Mouse (Mus musculus) cerebellum, postnatal 25 days (tissue): ENCODE measurements around the gene Abr.

Experiments used
- DNase-seq, 2 experiments: peaks; one replicate each; pipeline ENCODE4 v3.0.0; 2021; ENCODE audit warnings: mixed read lengths in 2 of 2

Gene Abr

DNA sequence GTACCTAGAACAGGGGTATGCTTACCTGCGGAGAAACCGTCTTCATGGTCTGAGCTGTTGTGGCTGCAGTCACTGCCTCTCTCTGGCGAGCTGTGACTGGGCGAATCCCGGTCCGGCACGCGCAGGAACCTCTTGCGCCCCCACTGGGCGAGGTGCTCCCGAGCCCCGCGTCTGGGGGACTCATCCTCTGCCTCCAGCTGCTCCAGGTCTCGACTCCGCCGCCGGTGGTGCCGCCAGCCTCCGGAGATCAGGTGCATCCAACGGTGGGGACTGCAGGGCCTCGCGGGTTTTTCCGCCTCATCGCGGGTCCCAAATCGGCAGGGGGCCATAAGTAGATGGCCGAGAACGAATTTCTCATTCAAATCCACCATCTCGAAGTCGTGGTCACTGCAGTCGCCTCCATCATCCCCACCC lies at the start of gene Abr:
Abr (minus strand) TSS at position 163 of the 414 bp plus-strand sequence.
- DNase-seq, result peak; percentile 32 to 55

DNA sequence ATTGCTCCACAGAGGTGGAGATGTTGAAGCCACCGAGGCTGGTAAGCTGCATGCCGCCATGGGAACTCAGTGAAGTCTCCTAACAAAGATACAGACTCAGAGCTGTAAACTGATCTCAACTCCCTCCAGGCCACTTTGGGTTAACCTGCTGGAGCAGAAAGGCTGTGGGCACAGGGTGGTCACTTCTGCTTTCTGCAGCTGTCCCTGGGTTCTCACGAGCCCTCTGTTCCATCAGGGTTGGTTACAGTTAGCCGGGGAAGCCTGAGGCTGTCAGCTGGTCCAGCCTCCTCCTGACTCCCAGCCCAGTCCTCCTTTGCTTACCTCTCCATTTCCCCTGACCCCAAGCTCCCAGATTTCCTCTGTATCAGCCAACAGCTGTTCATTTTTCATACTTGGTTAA lies 45.7 kb upstream of the Abr start:
- no peak for DNase-seq

DNA sequence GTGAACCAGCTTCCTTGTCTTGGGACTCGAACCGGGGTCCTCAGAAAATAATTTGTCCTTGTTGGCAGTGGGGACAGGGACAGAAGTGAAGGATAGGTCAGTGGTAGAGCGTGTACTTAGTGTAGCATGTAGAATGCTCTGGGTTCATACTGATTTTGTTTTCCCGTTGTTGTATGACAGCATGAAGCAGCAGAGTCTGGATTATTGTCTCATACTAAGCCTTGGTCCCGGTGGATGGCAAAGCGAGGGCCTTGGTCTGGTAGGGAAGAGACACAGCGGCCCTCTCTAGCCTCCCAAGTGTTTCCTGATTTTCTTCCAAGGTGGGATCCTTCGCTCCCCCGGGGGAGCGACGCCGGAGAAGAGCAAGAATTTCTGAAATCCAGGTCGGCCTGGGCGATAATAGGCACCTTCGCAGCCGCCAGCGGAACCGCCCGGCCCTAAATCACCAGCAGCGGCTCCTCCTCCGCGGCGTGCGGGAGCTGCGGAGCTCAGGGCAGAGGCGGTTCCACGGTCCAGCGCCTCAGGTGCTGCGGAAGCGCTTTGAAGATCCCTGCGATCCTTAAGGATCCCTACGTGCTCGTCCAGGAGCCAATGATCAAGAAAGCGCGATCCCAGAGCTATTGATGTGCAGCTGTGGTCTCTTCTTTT lies 44.0 kb upstream of the Abr start:
- peak; percentile 64 to 73 for DNase-seq

DNA sequence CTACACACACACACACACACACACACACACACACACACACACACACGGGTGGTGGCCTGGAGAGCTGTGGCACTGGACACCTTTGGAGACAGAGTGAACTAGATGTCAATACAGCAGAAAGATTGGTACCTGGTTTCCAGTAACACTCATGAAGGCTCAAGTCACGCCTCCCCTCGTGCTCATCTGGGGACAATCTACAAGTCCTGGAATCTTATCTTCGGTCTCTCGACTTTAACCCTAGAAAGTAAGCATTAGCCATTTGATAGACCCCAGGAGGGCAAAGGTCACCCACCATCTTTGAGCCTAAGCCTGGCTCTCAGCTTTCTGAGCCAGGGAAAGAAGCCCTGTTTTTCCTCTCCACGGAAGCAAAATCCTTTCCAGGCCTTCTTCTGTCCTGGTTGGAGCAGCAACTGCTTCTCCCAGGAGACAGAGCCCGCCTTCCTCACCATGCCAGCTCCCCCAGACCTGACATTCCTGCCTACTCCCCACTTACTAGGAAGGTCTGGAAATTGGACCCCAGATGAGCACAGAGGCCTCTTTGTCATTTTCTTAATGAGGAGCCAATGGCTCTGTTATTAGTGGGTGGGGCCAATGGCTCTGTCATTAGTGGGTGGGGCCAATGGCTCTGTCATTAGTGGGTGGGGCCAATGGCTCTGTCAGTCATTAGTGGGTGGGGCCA lies 39.8 kb upstream of the Abr start:
- DNase-seq, result no peak

DNA sequence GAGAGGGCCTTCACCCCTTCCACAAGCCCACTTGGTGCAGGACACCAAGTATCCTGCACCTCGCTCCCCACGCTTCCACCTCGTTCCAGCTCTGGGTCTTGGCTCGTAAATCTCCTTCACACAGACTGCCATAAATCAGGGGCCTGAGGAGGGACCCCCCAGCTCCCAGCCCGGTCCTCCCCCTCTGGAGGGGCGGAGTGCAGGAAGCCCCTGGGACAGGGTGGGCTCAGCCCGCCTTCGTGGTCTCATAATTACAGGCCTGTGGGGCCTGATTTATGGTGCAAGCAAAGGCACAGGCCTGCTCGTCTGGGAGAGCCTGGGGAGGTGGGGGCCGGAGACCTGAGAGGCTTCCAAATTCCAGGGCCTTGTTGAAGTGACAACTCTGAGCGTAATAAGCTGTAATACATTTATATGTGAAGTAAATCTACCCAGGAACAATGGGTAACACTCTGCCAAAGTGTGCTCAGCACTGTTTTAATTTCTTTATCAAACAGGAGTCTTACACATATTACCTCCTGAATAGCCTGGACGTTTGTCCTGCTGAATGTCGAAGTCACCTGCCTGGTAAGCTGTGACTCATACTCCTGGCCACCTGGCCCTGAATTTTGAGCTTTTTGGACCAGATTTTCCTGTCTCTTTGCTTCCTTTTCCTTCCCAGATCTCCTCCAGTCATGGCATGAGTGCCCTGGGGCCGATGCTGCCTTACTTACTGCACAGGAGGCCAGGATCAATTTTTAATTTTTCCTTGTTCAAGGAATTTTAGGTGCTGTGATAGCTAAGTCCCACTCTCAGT lies 37.2 kb upstream of the Abr start:
- peak; percentile 53 to 64 for DNase-seq

DNA sequence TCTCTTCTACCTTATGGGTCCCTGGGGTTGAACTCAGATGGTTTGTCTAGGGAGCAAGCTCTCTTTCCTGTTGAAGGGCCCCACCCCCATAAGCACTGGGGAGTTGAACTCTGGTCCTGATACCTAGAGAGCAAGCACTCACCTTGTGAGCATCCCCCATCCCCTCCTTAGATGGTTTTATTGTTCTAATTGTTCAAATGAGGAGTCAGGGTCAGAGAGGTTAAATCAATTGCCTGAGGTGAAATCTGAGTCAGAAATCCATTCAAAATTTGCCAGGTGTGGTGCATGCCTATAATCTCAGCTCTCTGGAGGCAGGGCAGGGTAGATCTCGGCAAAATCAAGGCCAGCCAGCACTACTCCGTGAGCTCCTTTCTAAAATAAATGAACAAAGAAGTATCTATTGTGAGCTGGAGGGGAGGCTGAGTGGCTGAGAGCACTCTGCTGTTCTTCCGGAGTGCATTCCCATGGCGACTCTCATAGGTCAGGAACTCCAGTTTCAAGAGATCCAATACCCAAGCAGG lies 35.4 kb upstream of the Abr start:
- DNase-seq, result no peak

DNA sequence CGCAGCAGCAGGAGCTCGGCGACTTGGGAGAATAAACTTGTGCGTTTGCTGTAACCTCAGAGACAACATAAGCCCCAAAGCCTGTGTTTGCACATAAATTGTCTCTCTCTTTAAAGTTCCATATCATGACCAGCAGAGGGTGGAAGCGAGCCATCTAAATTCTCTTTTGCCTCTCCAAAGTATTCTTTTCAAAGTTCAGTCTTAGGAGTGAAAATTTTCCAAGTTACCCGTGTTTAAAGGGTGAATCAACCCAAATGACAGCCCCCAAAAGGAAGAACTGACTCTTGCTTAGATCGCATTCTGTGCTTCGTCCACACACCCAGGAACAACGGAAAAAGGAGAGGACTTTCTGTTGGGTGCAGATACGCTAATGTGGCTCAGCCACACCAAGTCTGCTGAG lies 33.0 kb upstream of the Abr start:
- DNase-seq, result peak; percentile 52 to 73

DNA sequence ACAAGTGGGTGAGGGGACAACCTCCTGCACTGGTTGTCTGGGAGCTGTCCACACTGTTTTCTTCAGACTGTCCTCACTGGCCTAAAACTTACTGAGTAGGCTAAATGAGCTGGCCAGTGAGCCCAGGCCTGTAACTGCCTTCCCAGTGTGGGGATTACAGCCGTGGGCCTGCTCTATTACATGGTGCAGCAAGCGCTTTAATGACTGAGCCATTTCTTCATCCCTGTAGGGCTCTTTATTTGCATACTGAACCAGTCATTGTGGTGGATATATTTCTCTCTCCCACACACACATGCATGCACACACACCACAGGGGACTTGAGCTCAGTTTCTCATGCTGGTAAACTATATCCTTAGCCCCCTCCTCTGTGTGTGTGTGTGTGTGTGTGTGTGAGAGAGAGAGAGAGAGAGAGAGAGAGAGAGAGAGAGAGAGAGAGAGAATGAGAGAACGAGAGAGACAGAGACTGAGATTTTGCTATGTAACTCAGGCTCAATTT lies 30.8 kb upstream of the Abr start:
- DNase-seq, result no peak

DNA sequence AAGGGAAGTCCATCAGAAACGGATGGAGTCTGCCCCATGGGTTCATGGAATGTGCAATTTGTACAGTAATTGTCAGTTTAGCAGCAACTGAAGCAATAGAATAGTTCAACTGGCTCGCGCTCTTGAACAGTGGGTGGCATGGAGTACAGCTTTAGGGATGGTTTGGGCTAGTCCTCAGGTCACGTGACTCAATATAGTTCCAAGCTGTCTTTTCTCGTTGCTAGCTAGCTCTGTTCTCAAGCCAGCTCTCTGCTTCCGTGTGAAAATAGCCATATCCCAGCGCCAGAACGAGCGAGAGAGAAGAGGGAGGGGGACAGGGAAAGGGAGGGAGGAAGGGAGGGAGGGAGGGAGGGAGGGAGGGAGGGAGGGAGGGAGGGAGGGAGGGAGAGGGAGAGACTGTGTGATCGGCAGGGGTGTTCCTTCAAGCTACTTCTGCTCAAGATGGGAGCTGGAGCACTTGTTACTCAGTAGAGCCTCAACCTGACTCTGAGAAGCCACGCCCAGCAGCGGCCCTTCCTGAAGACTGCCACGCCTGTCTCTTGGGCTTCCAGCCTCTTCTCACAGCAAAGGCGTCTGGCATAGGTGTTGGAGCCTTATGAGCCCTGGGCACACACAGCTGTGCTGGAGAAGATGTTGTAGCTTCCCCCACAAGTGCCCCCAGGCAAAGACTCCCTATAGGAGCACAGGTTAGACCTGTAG lies 28.9 kb upstream of the Abr start:
- no peak for DNase-seq

DNA sequence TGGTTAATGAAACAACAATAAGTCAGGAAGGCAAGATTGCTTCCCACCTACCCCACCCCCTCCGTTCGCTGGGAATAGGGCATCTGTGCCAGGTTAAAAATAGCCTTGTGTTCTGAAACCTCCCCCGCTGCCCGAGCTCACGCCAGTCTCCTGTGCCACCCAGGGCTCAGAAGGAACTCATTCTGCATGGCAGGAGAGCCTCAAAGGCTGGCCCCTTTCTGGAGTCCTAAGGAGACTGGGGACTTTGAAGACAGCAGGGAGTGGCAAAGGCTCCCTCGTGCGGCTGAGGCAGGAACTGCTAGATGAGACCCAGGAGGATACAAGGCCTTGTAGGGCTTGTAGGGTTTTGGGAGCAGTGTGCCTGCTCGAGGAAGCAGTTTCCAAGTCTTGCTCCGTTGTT lies 25.4 kb upstream of the Abr start:
- DNase-seq, result peak; percentile 82 to 86

DNA sequence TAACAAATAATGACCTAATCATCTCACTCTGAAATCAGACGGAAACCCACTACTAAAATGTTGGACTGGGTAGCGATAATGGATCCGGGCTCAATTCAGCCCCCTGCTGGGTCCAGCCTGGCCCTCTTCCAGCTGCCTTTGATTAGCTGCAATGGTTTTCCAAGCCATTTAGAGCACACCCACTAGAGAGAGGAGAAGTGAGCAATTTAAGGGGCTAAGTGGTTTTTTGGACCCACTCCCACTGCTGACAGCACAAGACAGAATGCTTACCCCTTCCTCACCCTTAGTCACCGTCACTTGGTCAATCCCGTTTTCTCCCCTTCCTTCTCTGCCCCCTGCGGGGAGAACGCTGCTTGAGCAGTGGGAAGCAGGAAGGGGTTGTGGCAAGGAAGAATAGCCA lies 24.9 kb upstream of the Abr start:
- DNase-seq, result peak; percentile 32 to 56

DNA sequence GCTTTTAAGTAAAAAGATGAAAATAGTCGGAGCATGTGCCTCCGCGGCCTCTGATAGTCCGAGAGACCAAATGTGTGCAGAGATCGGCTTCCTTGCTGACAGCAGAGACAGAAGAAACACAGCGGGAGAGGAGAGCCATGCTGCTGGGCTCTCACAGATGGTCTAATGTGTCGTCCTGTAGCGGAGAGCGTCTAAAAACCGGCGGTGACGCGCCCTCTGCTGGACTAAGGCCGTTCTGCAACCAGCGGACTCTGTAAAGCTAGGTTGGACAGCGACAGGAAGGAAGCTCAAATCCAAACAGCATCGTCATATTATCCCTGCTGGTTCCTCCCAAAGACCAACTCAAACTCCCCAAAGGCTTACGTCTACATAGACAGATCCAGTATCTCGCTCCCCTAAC lies 23.8 kb upstream of the Abr start:
- peak; percentile 98 for DNase-seq

DNA sequence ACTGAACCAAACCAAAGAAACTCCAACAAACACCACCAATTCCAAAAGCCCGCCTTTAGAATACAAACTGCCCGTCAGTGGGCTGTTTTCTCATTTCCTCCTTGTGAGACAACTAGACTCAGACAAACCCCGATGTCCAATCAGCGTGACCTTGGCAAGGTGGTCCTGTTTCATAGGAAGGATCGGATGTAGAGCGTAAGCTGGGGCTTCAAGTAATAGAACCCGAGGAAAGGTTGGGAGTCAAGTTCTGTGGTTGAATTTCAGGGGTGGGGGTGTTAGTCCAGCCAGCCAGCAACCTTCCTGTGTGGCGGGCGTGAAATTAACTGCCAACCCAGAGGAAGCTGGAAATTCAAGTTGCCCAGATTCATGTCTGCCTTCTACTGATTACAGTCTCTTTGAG lies 22.9 kb upstream of the Abr start:
- no peak for DNase-seq

DNA sequence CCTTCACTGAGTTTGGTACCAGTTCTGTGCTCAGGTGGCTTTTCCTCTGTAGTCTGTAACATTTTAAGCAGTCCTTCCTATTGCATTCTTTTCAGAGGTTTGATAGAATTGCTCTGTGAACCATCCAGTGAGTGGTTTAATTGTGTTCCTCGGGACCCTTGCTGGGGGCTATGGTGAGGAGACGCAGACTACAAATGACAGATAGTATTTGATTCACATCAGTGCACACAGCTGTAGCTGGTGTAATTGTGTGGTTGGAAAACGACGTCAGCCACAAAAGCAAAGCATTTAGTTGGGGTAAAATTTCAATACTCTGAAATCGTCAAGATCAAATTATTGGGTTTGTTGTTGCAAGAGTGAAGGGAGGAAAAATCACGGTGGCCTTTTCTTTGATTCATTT lies 22.1 kb upstream of the Abr start:
- no peak for DNase-seq

DNA sequence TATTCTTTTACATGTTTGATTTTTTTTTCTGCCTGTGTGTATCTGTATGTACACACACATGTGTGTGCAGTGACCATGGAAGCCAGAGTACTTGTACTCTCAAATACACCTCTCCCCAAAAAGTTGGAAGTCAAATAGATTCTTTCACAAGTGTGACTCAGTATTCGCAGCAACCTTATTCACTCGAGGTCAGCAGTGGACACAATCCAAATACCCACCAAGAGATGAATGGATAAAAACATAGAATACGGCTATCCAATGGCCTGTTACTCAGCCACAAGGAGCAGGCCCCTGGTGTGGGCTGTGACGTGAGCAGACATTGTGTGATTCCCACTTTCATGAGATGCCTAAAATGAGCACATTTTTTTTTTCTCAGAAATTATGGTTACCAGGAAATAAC lies 18.1 kb upstream of the Abr start:
- no peak for DNase-seq

DNA sequence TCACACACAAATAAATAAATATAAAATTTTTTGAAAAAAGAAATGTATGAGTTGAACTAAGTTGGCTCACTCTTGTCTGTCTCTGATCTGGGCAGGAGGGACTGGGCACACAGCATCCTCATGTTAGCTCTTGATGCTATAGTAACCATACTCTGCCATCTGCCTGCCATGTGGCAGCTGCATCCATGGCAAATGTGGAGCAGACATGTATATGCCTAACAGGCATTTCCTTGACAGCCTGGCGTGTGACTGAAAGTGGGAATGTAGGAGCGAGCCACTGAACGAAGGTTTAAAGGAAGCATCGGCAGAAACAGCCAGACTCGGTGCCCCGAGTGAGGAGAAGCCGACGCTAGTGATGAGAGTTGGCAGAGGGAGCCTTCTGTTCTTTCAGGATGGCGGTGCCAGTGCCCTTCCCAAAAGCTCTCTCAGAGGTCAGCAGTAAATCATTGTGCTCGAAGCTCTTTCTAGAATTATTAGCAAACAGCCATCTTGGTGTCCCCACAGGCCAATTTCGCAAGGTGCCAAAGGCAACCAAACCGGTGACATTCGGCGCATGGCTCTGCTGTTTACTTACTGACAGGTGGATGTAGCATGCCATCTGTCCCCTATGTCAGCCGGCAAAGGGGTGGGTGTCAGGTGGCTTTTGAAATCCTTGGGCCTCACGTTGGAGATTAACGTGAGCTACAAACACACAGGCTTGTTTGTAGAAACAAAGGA lies 17.3 kb upstream of the Abr start:
- peak; percentile 62 to 75 for DNase-seq

DNA sequence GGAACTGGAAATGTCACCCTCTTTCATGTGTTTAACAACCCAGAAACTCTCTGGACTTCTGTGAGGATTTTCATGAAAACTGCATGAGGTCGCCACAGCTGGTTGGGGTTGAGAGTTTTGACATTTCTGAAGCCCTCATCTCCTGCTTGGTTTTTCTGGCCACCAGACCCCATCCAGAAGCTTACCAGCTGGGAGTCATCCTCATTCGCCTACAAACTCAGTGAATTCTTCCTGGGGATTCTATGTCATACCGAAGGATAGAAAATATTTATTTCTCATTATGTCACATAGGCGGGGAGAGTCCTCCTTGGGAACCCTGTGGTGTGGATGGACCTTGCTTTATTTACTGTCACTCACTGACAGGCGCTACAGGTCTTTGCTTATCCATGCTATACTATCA lies 8.4 kb upstream of the Abr start:
- no peak for DNase-seq

DNA sequence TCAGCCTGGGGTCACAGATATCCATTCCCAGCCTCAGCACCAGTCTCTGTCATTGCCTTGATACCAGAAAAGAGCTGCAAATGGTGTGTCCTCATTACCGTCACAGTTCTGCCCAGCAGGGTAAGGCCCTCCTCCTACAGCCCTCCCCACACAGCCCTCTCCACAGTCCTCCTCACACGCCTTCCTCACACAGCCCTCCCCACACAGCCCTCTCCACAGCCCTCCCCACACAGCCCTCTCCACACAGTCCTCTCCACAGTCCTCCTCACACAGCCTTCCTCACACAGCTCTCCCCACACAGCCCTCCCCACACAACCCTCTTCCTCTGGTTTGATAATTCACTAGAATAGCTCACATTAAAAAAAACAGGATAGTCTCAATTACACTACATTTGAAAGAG lies 7.9 kb upstream of the Abr start:
- no peak for DNase-seq

DNA sequence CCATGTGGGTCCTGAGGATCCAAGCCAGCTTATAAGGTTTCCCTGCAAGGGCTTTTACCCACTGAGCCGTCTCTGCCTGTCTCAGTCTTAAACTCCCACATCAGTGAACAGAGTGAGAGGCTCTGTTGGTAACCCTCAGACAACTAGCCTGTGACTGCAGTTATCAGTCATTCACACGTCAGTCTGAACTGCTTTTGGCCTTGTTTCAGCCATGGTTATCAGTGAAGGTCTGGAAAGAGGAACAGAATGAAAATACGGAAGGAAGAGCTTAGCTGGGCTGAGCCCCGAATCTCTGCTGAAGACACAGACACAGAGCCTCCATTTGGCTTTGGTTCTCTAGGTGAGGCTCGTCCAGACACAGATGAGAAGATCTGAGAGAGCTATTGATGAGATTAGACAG lies 6.5 kb upstream of the Abr start:
- no peak for DNase-seq

DNA sequence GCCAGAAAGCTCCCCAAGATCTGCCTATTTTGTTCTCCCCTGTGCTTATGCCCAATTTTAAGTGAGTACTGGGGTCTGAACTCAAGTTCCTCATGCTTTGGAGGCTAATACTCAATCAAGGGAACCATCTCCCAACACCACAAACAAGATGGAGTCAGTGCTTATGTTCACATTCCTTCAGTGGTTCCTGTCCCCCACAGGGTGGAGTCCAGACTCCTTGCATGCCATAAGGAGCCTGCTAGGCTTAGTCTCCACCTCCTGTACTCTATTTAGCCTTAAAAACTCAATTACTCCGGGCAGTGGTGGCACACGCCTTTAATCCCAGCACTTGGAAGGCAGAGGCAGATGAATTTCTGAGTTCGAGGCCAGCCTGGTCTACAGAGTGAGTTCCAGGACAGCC lies 2.8 kb upstream of the Abr start:
- DNase-seq, result no peak

DNA sequence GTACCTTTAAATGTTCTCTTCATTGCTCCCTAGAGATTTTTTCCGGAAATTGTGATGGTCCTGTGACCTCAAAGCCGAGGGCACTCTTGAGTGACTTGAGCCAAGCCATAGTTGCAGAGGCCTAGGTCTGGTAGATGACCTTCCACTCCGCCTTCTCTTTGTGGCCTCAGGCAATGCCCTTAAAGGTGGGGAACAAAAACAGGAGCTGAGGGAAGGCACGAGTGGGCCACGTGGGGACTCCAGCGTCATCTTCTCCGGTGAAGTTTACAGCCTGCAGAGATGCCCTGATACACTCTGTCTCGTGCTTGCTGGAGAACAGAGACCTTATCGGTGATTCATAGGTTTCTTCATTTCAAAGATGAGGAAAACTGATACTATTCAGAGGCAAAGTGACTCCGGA lies 2.0 kb upstream of the Abr start:
- no peak for DNase-seq

DNA sequence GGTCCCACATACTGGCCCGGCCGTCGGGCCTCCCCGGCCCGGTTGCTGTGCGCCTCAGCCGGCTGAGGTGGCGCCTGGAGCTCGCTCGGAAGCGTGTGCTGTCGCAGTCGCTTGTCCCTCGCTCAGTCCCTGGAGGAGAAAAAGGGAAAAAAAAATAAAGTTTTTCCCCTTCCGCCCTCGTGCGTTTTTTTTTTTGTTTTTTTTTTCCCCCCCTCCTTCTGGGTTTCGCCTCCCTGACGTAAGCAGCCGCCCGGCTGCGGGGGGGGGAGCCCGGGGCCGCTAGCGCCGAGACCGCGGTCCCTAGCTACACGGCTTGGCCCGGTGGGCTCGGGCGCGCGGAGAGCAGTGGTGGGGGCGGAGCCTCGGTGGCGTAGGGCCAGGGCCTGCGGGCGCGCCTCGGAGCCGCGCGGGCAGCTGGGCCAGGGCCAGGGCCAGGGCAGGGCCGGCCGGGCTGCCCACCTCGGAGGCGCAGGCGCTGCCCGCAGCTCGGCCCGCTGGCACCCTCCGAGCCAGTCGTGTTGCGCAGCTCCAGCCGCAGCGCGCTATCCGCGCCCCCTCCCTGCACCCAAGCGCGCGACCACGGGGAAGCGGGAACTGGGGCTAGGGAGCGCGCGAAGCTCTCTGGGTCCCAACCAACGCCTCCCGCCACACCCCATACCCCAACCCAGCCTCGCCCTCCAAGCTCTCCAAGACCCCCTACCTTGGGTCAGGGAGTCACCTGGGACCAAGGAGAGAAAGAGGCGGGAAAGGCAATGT lies 1.3 kb upstream of the Abr start:
- peak; percentile 44 to 64 for DNase-seq
